8 mouse cellular contexts compared by ENCODE assay signal in the genomic region with DNA sequence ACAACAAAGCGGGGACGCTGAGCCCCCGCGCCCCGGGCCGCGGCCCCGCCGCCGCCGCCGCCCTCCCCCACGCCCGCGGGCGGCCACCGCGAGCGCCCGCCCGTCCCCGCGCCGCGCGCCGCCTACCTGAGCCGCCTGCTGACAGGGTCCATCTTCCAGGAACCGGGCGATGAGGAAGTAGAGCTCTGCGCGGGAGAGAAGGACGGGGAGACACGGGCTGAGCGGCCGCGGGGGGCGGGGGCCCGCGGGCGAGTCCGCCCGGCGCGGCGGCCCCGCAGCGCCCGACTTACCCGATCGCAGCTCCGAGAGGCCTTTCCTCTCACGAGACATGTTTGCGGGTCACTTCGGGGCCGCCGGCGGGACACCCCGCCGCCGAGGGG. TPM values are rescaled to one million over a fixed set of nuclear protein-coding genes. Genes with fewer than 3 reads are reported as not detected.
A peak's percentile ranks its signal among the peaks of the same experiment; 100 is the strongest.
DNase-seq lines count a peak whose midpoint lies in the region; ATAC-seq and TF ChIP-seq lines count a peak whose summit lies in the region.

No protein-coding gene starts in this region.

- H3K9me3 ChIP-seq in liver, embryonic 12.5 days (replicated peaks): no peaks in the 10 kb centered on the region
- H3K9me3 ChIP-seq in stomach, postnatal 0 days (ENCODE audit: control insufficient read depth, low read length): no peaks in the 10 kb centered on the region

- WGBS in cerebellum, adult 2 months: 1% methylated on average over 46 of the region's 61 CpGs
- WGBS in liver, embryonic 12.5 days (ENCODE audit: insufficient replicate concordance): 0% methylated on average over 43 of the region's 61 CpGs
- under 1% methylated on average over 38 of the region's 61 CpGs for WGBS in stomach, postnatal 0 days

- no peak for TF ChIP-seq CTCF in cerebellum, adult 2 months (IDR thresholded peaks at IDR 0.05; ENCODE audit: borderline replicate concordance, insufficient read depth, low read depth, low read length)
- no peak for TF ChIP-seq CTCF in testis, adult 2 months (IDR thresholded peaks at IDR 0.05; ENCODE audit: control insufficient read depth, insufficient read depth, insufficient replicate concordance, low read depth, low read length)
- no peak for TF ChIP-seq CTCF in stomach, postnatal 0 days (IDR thresholded peaks at IDR 0.05; ENCODE audit: low read depth)

- no peak for TF ChIP-seq EP300 in stomach, postnatal 0 days (optimal IDR thresholded peaks at IDR 0.05)

- no peak for TF ChIP-seq POLR2A in cerebellum, adult 2 months (IDR thresholded peaks at IDR 0.05; ENCODE audit: borderline replicate concordance, insufficient read depth, low read length)
- no peak for TF ChIP-seq POLR2A in testis, adult 2 months (IDR thresholded peaks at IDR 0.05; ENCODE audit: control insufficient read depth, low read depth, low read length)

- no peaks in the 10 kb centered on the region; the same call in 1 of the 2 replicates for H3K4me1 ChIP-seq in cerebellum, adult 2 months (ENCODE audit: control insufficient read depth, insufficient read depth, low read length)
- H3K4me1 ChIP-seq in testis, adult 2 months (ENCODE audit: control insufficient read depth, insufficient read depth, low read length): peaks cover 2% of the 10 kb centered on the region; the same call in 1 of the 2 replicates
- H3K4me1 ChIP-seq in liver, embryonic 12.5 days: peaks cover 23% of the 10 kb centered on the region
- no peaks in the 10 kb centered on the region for H3K4me1 ChIP-seq in stomach, postnatal 0 days (replicated peaks; ENCODE audit: control insufficient read depth, insufficient read depth)

- H3K27ac ChIP-seq in cerebellum, adult 2 months (ENCODE audit: insufficient read depth, low read length): peak overlapping the region; percentile 92
- peak overlapping the region; percentile 97 for H3K27ac ChIP-seq in testis, adult 2 months (ENCODE audit: control insufficient read depth, insufficient read depth, low read depth, low read length)
- H3K27ac ChIP-seq in liver, embryonic 12.5 days: peak overlapping the region; percentile 99
- H3K27ac ChIP-seq in stomach, postnatal 0 days (replicated peaks): peak overlapping the region; percentile 99

- peak overlapping the region; percentile 96 for H3K9ac ChIP-seq in liver, embryonic 12.5 days
- H3K9ac ChIP-seq in stomach, postnatal 0 days (ENCODE audit: low read length): peak overlapping the region; percentile 92

- peak; percentile 53 for ATAC-seq in liver, embryonic 12.5 days
- peak; percentile 58 for ATAC-seq in stomach, postnatal 0 days (ENCODE audit: low FRiP score, low TSS enrichment)
- no peak for ATAC-seq in inflammation-experienced regulatory T-cells, adult 6 months

- no peaks in the 10 kb centered on the region for H3K36me3 ChIP-seq in testis, adult 2 months (ENCODE audit: control insufficient read depth, insufficient read depth, low read length)
- H3K36me3 ChIP-seq in liver, embryonic 12.5 days: peaks cover 7% of the 10 kb centered on the region
- no peaks in the 10 kb centered on the region; the same call in 1 of the 2 replicates for H3K36me3 ChIP-seq in stomach, postnatal 0 days (ENCODE audit: control insufficient read depth, insufficient read depth, low read length)

- DNase-seq in cerebellum, adult 2 months: no peak
- DNase-seq in cerebellum, adult 9-10 months: no peak
- DNase-seq in testis, postnatal 14 days (ENCODE audit: low spot score): no peak
- DNase-seq in stomach, postnatal 0 days (ENCODE audit: low spot score): no peak
- no peak for DNase-seq in cerebellum, postnatal 14 days

- H3K4me3 ChIP-seq in cerebellum, adult 2 months (replicated peaks; ENCODE audit: insufficient read depth, low read depth, low read length): peak overlapping the region; percentile 88
- H3K4me3 ChIP-seq in testis, adult 2 months (ENCODE audit: control insufficient read depth, low read depth, low read length): peak overlapping the region; percentile 84
- H3K4me3 ChIP-seq in liver, embryonic 12.5 days: peak overlapping the region; percentile 89
- H3K4me3 ChIP-seq in stomach, postnatal 0 days (ENCODE audit: low read depth, low read length): peak overlapping the region; percentile 91

- no peaks in the 10 kb centered on the region for H3K27me3 ChIP-seq in cerebellum, adult 2 months (ENCODE audit: control insufficient read depth, insufficient read depth, low read length)
- no peaks in the 10 kb centered on the region for H3K27me3 ChIP-seq in testis, adult 2 months (ENCODE audit: control insufficient read depth, insufficient read depth, low read length)
- no peaks in the 10 kb centered on the region for H3K27me3 ChIP-seq in liver, embryonic 12.5 days (replicated peaks)
- H3K27me3 ChIP-seq in stomach, postnatal 0 days (ENCODE audit: control insufficient read depth, insufficient read depth, low read length): no peaks in the 10 kb centered on the region

- peak overlapping the region; percentile 78 for H3K4me2 ChIP-seq in liver, embryonic 12.5 days
- peak overlapping the region; percentile 60 for H3K4me2 ChIP-seq in stomach, postnatal 0 days (replicated peaks; ENCODE audit: low read depth)

RNA-seq across cellular contexts. Expression of a gene that starts 0.4 kb away (rescaled TPM):
- polyA plus RNA-seq in cerebellum, adult 2 months (2012; rRNA removed): 18.3 and 20.4 TPM in 2 replicates
- polyA plus RNA-seq in testis, adult 2 months (2012; rRNA removed): 1.6 and 2.2 TPM in 2 replicates
- 34.7 and 34.9 TPM in 2 replicates for polyA plus RNA-seq in liver, embryonic 12.5 days (2016; fragmentation: Nextera tagmentation; extraction: Ambion mirVana)
- polyA plus RNA-seq in stomach, postnatal 0 days (2015; fragmentation: Nextera tagmentation; extraction: Ambion mirVana): 22.1 and 24.1 TPM in 2 replicates
- 100 to 1,000 TPM in 2 of 3 experiments, 10 to 100 TPM in 1; 64.1 to 112 (median 102) TPM for polyA plus RNA-seq in inflammation-experienced regulatory T-cells, adult 6 months (2017; shearing (Covaris generic))
